Mouse (Mus musculus) c-Kit-negative CD71-positive TER-119-positive erythroid progenitor cells, embryonic 14.5 days (primary cell): Measurements from ENCODE around the gene Auh.

Experiments
- DNase-seq: peaks from one replicate; pipeline ENCODE4 v3.0.0-alpha.2; 2013; ENCODE audit warnings: low read depth, low spot score

Auh gene

DNA sequence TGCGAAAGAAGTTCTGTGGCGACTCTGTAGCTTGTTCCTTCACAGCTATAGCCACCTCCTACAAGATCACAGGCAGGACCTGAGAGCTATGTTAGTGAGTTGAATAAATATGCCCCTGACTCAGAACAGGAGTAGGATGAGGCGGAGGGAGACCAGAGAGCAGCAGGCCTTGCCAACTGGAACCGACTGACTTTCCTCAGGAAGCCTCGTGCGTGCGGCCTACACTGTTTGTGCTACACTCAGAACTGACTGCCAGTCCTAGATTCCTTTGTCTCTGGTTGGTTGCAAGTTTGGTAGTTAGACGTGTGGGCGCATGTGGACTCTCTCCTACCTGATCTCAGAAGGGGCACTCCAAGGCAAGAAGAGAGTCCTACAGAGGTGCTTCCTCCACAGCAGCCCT is 50.2 kb downstream of the Auh start:
- DNase-seq, result no peak

DNA sequence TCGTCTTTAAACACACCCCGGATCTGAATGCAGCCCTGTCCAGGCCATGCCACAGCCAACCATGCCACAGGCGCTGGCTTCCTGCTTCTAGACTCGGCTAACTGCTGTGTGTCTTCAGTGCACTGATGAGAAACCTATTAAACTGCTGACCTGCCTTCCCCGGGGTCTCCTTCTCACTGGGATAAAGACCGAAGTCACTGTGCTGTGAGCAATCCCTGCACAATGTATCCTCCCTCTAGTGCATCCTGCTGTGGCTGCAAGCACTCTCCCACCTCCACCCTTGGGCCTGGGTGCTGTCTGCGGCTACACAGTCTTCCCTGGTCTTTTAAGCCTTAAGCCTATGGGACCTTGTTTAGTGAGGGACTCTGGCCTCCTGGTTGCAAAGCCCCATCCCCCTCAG is 50.7 kb downstream of the Auh start:
- DNase-seq, result no peak

DNA sequence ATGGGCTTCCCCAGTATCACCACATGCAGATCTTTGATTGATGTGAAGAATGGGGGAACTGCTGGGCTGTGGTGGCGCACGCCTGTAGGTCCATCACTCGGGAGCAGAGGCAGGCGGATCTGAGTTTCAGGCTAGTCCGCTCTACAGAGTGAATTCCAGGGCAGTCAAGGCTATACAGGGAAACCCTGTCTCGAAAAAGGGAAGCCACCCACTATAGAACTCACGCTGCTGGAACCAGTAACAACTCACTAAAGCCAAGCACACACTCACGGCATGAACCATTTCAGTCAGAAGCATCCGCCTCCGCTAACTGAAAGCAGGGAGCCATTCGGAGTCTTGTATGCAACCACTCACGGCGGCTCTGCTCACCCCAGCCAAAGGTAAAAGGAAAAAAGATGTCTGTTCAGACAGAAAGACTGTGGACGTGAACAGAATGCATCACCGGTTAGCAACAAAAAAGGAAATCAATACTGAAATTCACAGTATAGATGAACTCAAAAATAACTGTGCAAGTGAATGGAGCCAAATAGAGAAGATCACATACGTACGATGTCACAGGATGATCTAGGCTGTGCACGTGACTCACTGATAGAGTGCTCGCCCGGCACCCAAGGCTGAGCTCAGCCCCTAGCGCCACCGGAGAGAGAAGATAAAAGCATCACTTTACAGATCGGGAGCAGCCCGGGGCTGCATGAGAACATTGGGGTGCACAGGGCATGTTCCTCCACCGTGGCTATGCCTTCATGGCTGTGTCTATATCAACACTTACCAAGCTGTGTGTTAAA is 53.7 kb downstream of the Auh start:
- DNase-seq, result no peak

DNA sequence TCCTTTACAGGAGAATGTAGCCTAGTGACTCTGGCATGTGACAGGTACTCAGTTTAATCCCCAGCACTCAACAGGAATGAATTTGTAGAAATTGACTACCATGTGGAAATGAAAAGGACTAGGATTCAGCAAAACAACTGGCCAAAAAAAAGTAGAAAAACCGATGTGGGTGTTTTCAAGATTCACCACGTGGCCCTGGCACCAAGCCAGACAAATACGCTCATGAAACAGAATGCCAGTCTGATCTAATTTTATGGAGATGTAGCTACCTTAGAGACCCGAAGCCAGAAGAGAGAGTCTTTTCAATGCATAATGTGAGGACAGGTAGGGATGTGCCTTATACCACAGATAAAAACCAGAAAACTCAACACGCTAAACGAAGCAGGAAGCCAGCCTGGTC is 54.4 kb downstream of the Auh start:
- DNase-seq, result no peak

DNA sequence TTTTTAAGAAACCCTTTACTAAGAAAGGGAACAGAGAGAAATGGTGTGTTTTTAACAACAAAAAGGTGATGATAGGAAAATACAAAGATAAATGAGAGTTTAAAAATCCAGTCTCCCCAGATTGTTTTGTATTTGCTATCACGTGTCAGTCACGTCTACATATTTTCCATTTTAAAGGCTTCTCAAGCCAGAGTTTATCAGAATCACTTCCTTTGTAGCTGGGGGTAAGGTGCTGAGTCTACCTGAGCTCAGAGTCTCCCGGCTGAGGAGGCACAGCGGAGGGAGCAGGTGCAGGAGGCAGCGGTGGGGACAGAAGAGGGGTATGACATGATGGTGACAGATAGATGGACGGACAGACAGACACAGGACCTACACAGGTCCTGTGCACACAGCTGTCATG is 55.1 kb downstream of the Auh start:
- no peak for DNase-seq

DNA sequence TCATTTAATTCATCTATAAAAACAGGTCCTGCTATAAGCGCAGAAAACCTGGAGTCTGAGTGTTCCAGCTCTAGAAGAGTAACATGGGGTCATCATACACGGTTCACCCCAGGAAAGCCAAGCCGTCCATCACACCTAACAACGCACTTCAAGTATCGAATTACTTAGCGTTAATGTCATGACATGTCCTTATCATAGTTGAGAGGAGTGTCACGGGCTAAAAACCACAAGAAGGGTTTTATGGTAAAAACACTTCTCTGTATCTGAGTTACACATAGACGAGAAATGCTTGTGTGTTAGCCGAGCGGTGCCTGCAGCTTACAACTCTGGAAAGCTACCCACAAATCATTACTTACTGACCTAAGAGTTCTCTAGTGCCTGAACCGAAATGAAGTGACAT is 55.6 kb downstream of the Auh start:
- DNase-seq, result no peak

DNA sequence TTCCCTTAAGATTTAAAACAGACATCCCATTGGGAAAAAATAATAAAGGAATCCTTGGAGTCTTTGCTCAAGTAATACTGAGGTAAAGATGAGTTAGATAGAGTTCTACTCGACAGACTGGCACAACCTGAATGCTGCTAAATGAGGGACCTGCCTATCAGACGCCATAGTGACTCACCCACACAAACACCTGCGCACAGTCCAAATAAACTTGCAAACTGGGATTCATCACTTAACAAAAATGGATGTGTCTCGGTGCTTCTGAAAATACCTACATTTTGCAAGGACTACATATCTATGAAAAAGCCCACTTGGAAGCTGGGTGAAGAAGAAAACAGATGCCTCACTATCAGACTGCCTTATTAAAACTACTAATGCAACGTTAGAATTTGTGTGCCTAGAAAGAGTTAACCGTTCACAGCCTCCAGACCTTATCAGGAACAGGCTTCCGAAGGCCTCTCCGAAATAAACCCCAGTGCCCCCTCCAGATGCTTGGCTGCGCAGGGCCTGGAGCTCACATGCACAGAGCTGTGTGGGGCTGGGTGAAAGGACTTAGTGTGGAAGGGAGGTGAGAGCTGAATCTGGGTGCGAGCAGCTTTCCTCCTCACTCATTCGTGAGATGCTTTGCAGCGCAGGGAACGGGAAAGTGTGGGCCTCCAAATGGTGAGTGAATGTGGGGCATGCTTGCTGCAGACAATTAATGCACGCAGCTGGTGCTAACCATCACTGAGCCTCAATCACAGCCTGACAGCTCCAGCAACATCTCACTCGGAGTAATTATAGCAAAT is 63.3 kb downstream of the Auh start:
- DNase-seq, result no peak

DNA sequence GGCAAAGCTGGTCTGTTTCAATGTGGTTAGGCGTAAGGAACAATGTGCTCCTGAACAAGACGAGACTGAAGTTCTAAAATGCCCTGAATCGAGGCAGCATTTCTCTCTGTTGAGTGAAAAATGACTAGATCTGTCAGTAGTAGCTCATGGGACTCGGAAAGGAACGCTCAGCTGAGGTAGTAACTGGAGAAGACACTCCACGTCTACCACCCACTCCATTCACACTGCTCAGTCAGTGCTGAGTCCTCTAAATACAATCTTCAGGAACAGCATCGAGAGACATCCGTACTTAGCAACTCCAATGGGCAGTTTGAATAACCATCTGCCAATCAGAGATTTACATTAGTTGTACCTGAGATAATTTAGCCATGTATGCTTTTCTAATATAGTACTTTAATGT is 66.0 kb downstream of the Auh start:
- no peak for DNase-seq

DNA sequence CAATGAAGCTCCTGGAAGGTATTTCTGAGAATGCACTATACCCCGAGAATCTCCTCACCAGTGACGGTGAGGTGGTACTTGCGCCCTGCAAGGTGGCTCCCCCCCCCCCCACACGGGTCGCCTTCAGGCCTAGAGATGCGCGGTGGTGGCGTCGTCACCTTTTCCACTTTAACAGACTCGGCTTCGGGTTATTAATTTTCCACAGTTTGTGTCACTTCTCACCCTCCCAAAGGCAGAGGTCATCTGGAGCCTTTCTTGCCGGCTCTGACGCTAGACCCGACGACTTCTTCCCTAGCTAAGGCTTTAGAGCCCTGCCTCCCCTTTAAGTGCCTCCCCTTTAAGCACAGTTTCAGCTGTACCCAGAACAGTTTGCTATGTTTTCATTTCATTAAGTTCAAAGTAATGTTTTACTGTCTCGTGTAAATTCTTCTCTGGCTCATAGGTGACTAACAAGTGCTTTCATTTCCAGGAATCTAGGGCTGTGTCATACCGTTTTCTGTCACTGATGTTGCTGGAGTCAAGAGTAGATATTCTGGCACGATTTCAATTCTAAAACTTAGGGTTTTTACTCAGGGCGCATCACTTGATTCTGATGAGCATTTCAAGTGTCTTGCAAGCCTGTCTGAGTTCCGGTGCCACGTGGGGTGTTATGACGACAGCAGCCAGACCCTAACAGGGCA is 69.3 kb downstream of the Auh start:
- DNase-seq, result no peak

DNA sequence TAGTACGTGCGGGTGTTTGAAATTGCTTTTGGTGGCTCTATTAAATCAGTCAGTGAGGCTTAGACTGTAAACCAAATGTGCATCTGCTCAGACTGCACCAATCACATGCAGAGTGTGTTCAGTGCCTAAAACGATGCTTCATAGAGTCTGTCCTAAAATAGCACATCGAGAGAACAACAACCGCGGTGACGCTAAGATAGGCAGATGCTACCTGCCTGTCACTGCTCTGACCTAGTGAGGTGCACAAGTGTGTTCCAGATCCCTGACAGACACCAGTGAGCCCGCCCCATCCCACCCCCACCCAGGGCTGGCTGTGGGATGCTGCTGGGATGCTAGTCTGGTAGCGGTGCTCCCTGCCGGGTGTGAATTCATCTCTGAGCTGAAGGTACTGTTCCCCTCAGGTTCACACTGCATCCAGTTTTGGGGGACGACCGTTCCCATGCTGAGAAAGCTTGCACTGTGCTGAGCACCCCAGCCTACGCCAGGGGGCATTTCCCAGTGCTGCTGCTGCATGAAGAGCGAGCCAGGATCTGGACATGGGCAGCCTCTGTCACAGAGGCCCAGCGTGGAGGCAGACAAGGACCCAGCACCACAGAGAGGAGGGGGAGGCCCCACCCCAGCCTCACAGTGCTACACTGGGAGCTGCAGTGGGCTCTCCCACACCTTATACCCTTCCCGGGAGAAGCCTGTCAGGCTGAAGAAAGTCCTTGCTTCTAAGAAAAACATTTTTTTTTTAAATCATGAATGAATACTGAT is 70.2 kb downstream of the Auh start:
- DNase-seq, result no peak

DNA sequence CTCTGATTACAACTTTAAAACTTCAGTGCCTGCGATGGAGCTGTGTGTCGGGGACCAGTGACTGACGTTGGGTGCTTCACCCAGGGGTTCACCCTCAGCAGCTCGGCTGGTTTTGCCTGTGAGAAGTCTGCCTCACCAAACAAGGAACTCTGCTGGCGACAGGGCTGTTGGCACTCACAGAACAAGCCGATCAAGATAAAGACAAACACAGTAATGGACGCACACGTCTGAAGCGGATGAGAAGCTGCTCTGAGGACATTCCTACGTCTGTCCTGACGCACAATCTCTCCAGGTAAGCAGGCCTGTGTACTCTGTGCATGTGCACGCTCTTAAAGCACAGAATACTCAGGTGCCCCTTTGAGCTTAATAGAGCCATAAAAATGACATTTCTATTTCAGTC is 71.1 kb downstream of the Auh start:
- DNase-seq, result no peak

DNA sequence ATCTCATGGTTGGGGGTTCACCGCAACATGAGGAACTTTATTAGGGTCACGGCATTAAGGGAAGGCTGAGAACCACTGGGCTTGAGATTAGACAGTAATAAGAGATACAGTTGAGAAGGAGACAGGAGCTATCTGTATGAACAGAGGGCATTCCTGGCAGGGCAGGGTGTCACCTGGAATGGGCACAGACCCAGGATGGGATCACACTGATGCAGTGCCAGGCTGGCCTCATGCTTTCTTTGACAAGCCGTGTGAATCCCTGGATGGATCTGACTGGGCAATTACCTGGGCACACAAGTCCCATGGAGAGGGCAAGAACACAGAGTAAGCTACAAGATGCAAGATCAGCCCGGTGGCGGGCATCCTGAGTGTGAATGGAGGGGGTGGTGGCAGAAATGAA is 71.7 kb downstream of the Auh start:
- no peak for DNase-seq

DNA sequence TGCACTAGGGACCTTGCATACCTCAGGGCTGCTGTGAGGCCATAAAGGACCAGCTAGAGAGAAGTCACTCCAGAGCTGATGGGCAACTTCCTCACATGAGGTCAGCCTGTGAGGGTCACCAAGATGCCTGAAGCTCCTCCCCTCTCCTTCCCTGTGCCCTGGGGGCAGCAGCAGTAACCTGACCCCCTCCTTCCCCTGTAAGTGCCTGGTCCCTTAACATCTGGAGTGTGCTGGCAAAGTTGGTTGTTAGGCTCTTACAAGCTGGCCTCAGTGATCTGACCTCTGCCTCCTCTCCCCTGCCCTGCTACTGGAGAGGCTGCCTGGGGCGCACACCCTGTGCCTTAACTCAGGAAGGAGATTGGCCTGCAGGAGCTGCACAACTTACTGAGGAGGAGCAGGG is 75.9 kb downstream of the Auh start:
- no peak for DNase-seq

DNA sequence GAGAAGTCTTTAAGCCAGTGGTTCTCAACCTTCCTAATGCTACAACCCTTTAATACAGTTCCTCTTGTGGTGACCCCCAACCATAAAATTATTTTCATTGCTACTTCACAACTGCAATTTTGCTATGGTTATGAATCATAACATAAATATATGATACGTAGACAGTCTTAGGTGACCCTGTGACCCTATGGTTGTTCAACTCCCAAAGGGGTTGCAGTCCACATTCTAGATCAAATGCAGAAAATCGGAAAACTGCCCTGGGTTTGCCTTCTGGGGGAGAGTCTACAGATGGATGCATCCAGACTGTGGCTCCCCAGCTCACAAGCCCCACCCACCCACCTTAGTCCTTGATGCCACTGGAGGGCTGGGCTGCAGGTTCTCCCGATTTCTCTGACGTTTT is 77.6 kb downstream of the Auh start:
- DNase-seq, result no peak

DNA sequence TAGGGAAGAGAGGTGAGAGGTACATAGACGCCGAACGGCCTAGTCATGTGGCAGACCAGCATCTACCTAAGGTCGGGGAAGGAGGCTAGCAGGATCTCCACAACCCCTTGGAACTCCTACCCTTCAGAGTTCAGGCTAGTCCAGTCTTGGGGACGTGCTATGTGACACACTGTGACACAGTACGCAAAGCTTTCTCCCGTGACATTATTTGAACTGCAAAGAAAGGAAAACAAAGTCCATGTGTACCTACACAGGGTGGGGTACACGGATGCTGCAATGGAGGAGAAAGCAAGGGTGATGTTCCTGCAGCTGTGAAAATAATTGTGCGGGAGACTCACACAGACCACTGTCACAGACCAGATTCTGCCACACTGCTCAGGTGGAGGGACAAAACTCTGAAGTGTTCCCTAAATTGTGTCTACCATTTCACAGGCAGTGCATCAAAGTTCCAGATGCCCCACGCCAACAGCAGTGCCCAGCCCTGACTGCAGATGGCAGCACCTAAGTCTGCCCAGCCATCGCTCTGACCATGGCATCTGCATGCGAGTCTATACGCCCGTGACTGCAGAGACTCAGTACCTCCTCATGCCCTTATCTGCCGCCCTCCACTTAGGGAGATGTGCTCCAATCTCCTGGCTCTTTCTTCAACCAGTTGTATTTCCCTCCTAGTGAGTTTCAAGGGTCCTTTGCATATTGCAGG is 79.3 kb downstream of the Auh start:
- DNase-seq, result no peak

DNA sequence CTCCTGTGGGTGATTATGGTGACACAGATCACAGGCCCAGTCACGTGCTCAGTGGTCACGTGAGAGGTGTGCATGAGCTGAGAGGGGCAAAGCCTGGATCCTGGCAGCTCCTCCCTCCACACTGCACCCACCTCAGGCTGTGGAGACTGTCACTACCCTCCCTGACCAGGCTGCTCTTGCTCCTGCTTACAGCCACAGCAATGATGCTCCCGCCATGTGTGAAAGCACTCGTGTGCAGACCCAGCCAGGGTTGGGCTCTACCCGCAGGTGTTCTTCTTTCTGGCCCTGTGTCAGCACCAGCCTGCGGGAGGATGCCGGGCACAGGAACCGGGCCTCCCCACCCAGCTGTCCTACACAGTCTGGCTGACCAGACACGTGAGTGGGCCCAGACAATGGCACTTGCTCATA is 80.1 kb downstream of the Auh start:
- DNase-seq, result no peak

DNA sequence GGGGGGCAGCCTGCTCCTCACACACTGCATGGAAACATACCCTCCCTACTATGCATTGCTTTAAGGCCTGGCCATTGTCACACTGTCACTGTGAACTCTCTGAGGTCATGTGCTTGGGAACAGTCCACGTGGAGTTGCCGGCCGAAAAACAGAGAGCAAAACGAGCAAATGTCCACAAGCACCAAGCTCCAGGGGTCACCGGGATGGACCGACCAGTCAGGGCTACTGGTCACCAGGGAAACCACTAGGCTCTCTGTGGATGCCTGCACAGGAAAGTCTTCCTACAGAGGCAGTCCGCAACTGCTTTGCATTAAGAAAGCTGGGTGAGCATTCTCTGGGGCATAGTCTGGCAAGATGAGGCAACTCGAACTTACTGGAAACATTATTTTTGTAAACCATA is 82.0 kb downstream of the Auh start:
- DNase-seq, result no peak

DNA sequence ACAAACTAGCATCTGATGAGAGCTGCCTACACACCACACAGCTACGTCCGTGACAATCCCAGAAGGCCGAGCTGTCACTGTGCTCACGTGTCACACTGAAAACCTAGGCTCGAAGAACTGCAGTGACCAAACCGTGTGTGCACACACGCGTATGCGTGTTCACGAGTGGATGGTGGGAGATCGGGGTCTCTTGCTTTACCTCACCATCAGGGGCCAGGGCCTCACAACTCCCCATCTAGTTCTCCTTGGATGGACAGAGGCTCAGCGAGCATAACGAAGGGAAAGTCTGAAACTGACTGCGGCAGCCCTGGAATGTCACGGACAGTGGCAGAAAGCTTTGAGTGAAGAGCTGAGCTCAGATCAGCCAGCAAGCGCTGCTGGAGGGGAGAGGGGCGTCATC is 82.4 kb downstream of the Auh start:
- DNase-seq, result no peak

DNA sequence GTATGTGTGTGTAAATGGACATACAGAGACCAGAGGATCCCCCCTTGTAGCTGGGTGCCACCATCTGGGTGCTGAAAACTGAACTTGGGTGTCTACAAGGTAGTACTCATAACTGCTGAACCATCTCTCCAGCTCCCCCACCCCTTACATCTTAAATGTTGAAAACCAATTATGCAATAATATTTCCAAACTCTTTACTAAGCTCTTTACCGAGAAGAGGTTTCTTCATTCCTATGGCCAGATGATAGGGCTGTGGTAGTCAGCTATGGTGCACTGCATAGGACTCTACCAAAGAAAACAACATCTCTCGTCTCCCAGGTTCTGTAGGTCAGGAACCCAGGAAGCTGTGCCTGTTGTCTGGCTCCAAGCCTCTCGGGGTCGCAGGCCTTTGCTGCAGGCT is 83.9 kb downstream of the Auh start:
- no peak for DNase-seq

DNA sequence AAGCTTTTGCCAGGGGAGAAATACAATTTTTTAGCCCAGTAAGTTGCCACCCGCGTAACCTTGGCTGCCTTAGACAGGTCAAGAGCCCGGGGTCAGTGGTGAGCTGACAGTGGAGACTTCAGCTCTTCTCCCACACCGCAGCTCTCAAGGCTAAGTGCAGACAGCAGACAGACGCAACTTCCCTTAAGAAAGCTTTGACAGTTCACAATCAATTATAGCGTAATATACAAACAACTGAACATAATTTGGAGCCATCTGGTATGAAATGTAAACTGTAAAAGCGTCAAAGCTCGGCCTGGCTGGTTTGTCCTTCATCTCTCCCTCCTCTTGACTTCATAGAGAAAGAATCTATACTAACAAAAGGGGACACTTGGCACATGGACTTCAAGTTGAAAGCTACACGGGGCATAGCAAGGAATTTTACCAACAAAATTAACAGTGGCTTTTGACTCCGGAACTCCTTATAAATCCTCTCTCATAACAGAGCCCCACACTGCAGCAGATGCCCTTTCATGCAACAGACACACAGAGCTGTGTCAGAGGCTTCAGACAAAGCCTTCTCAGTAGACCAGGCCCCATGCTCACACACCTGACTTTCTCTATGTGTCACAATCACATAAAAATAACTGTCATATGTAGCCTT is 85.8 kb downstream of the Auh start:
- DNase-seq, result no peak

DNA sequence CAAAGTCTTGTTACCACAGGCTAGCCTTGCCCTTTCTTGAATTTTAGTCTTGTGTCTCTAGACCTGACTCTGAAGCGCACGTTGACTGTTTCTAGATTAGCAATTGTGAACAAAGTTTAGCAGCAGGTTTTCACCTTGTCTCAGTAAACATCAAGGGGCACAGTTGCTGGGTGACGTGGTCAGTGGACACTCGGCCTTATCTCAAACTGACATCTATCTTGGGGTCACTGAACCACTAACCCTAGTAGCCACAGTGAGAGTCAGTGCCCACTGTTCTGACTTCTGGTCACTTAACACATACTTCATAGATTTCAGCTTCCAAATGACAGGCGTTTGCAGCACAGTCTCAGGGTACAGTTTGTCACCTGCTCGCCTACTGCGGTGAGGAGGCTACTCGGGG is 93.2 kb downstream of the Auh start:
- no peak for DNase-seq
